Mouse (Mus musculus): ENCODE results near the gene Parpbp. TPM values are rescaled to one million over a fixed set of nuclear protein-coding genes. Genes with fewer than 3 reads are reported as not detected.

The Parpbp gene
- total RNA-seq, 2 experiments from 2014 or later: 4.0 to 4.8 TPM

GRCm38 (mm10) chr10:88044297-88044696, 102.4 kb downstream of the Parpbp start:
- DNase-seq: no peak
- intact Hi-C loops (cut with DNase I): no loop called here

Other genes starting within 250 kb of the Parpbp start
- gene Pmch, start 55.9 kb downstream of the Parpbp start, total RNA-seq (2021): not detected
- gene Nup37, start 51 bp upstream of the Parpbp start, total RNA-seq (2021): 10 to 100 TPM in 1 of 2 experiments, 1 to 10 TPM in 1; 8.9 to 10.4 TPM
- gene Washc3, start 54.2 kb upstream of the Parpbp start, total RNA-seq (2021): 10 to 100 TPM; 30.0 to 31.5 TPM
- gene Dram1, start 232.1 kb upstream of the Parpbp start, total RNA-seq (2021): 1 to 10 TPM; 3.0 to 4.2 TPM
- gene Gnptab, start 232.2 kb upstream of the Parpbp start, total RNA-seq (2021): 10 to 100 TPM; 33.1 to 36.8 TPM